Mouse (Mus musculus) small intestine, adult 2 months (tissue): ENCODE measurements around the gene Hrh3.

Experiments used
- CTCF ChIP-seq: fragments of 200-500 bp; IDR thresholded peaks from 2 replicates; pipeline ENCODE4 v1.5.1; 2012; ENCODE audit warnings: low read depth, mild to moderate bottlenecking, control low read depth, inconsistent platforms, low read length, moderate library complexity, mixed read lengths; ENCODE audit not compliant: insufficient replicate concordance, insufficient read length; ENCODE audit errors: extremely low read depth
- POLR2A ChIP-seq: fragments of 200-500 bp; IDR thresholded peaks from 2 replicates; pipeline ENCODE4 v1.6.1; 2012; ENCODE audit warnings: low read depth, mild to moderate bottlenecking, control low read depth, inconsistent platforms, low read length, moderate library complexity

GRCm38 (mm10) chr2:180083063-180083462 is 21.2 kb downstream of the Hrh3 start:
- TF ChIP-seq POLR2A (no peak), CTCF (no peak)
